Mouse (Mus musculus) layer of hippocampus, adult 8-10 months (tissue): ENCODE measurements around the gene Rara. TPM values are rescaled to one million over a fixed set of nuclear protein-coding genes. Genes with fewer than 3 reads are reported as not detected.
"Not testable (repeated sequence)": the region's sequence is repeated elsewhere in the genome, so short reads cannot be mapped to it uniquely, and the experiment has no call there.

Source experiments
- DNase-seq, 2 experiments: peaks; one replicate each; pipeline ENCODE4 v3.0.0; 2022; ENCODE audit warnings: low spot score in 2 of 2
- total RNA-seq, 4 experiments: library from RNA; stranded (reverse); gene quantifications; 2 replicates each; pipeline ENCODE4 v1.2.4; 2022

Rara gene
- total RNA-seq, 4 experiments from 2014 or later: 17.3 to 20.2 (median 19.4) TPM

DNA sequence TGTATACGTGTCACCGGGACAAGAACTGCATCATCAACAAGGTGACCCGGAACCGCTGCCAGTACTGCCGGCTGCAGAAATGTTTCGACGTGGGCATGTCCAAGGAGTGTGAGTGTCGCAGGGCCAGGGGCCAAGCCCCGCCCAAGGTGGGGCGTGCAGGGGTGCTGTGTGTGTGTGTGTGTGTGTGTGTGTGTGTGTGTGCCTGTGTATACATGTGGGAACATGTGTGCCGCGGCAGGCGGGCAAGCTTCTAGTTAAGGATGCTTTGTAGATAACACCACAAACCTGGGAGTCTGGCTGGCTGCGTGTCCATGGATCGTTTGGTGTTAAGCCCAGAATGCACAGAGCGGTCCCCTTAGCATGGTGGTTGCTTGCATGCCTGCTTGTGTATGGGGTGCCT is 40.5 kb downstream of the Rara start:
- no peak for DNase-seq

DNA sequence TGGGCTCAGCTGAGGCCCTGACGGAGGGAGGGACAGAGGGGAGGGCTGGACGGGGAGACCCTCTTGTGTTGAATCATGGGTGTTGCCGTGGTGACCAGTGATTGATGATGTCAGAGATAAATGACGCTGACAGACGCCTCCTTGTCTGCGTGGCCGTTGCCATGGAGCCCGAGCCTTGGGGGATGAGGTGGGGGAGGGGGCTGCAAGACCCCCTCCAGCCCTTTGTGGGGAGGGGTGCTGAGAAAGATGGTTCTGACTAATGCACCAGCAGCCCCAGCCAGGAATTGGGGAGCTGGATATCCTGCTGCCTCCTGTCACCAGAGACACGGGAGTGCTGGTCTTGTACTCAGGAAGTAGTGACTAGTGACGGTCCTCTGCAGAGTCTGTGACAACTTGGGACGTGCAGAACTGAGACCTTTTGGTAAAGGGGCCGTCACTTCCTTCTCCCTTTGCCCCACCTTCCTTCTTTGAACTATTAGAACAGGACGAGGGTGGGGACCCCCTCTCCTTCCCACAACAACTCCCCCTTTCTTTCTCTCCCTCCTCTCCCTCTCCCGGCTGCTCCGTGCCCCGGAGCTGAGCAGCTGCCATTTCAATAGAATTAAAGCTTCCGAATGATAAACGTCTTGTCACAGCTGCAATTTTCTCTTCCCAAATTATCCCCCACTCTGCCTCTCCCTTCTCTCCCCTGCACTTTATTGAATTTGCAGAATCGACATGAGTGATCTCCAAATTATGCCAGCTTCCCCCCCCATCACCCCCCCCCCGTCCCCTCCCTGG is 41.3 kb downstream of the Rara start:
- peak in 1 of 2 experiments; percentile 2 for DNase-seq

DNA sequence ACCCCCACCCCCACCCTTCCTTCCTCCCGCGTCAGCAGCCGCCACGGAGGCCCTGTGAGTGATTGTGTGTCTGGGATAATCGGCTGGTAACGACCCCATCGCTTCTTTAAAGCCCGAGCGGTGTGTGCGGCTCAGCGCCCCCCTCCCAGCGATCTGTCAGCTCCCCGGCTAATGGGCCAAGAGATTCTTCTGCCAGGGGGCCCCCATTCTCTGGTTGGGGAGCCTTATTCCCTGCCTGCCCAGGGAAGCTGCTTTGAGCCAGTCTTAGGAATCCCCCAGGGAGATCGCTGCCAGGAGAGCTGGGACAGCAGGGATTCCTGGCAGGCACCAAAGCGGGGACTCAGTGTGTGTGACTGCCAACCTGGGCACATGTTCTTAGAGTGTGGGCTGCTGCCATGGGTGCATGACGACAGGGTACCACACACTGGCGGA is 41.9 kb downstream of the Rara start:
- DNase-seq: peak; percentile 81 to 83

DNA sequence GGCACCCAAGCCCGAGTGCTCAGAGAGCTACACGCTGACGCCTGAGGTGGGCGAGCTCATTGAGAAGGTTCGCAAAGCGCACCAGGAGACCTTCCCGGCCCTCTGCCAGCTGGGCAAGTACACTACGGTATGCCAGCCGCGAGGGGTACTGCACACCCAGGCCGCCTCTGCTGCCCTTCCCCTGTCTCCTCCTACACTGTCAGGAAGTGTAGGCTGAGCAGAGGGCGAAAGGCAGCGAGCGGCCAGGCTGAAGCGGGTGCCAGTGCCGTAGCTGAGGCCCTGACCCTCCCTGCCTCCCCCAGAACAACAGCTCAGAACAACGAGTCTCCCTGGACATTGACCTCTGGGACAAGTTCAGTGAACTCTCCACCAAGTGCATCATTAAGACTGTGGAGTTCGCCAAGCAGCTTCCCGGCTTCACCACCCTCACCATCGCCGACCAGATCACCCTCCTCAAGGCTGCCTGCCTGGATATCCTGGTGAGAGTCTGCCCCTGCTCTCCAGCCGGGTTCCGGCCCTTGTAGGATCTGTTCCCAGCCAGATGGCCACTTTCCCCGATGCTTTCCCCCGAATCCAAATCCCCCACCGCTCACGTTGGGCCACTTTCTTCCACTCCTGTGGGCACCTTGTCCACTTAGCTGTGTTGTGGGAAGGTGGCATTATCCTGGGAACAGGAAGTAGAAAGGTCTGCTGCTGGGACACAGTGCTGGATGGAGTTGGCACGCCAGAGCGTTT is 42.7 kb downstream of the Rara start:
- peak in 1 of 2 experiments; percentile 23 for DNase-seq

DNA sequence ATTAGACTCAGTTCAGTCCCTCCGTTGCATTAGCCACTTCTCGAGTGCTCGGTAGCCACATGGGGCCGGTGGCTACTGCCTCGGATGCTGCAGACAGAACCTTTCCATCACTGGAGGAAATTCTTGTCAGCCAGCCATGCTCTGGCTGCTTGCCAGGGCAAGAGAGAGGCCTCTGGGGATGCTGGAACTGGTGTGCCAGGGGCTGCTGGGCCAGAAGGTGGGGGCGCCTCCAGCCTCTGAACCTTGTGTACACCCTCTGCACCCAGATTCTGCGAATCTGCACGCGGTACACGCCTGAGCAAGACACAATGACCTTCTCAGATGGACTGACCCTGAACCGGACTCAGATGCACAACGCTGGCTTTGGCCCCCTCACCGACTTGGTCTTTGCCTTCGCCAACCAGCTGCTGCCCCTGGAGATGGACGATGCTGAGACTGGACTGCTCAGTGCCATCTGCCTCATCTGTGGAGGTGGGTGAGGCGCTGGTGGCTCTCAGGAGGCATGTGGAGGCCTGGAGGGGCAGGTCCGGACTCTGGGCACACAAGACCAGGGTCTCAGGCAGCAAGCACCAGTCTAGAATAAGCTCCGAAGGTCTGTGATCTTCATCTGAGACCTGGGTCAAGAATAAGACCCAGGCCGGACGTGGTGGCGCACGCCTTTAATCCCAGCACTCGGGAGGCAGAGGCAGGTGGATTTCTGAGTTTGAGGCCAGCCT is 43.9 kb downstream of the Rara start:
- DNase-seq: peak in 1 of 2 experiments; percentile 34

DNA sequence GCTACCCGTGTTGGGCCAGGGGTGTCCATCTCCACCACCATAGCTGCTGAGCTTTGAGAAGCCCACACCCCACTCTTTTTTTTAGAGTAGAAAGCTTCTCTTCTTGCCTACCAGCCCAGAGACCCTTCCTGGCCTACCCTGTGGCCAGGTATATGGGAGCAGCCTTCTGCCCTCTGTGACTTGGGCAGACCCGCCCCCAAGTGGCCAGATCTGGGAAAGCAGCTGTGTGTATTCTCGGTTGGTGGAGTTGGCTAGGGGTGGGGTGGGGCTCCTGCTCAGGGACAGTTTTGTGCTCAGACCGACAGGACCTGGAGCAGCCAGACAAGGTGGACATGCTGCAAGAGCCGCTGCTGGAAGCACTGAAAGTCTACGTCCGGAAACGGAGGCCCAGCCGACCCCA is 44.6 kb downstream of the Rara start:
- peak; percentile 69 to 84 for DNase-seq

DNA sequence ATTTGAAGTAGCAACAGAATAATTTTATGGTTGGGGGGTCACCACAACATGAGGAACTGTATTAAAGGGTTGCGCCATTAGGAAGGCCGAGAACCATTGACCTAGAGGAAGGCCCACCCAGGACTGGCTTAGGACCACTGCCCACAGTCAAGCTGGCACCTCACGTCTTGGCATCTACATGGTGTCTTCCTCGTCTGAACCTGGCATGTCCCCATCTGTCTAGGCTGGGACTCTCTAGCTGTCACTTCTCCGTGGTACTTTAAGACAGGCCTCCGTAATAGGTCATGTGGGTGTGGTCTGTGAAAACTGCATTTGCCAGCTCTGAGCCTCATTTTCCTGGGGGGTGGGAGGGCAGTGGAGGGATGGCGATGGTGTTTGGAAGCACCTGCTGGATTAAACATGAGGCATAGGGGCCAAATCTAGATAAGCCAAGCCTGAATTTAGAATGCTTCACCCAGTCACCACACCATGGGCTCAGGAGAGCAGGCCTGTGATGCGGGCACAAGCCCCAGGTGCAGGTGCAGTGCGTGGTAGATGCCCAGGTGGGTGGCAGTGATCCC is 45.3 kb downstream of the Rara start:
- peak in 1 of 2 experiments; percentile 8 for DNase-seq

DNA sequence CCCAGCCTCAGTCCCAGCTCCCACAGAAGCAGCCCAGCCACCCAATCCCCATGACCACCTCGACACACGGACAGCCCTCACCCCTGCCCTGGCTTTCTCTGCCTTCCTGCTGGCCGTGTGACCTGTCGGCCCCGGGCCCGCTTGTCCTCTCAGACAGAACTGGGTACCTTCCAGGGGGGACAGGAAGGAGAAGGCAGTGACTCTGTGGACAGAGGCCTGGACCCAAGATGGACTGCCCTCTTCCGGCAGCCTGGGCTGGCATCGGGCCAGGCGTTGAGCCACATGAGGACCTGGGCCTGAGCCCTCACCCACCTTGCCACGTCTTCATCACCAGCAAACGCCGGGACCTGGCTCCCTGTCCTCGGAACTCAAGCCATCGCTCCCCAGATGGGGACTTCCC is 46.0 kb downstream of the Rara start:
- no peak for DNase-seq

DNA sequence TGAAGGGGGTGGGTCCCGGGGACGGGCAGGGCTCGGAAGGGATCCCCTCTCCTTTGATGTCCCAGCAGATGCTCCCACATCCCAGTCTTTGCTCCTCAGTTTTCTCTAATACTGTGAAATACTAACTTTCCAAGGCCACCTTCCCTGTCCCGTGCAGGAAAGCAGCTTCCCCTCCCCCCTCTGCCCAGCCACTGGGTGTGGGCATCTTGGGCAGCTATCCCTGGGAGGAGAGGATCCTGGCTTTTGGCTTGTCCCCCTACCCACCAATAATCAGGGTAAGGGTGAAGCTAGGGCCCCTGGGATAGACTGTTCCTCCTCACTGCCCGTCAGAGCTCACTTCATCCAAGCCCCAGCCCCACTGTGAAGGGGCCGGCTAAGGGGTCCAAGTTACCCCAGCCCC is 46.6 kb downstream of the Rara start:
- DNase-seq: no peak

DNA sequence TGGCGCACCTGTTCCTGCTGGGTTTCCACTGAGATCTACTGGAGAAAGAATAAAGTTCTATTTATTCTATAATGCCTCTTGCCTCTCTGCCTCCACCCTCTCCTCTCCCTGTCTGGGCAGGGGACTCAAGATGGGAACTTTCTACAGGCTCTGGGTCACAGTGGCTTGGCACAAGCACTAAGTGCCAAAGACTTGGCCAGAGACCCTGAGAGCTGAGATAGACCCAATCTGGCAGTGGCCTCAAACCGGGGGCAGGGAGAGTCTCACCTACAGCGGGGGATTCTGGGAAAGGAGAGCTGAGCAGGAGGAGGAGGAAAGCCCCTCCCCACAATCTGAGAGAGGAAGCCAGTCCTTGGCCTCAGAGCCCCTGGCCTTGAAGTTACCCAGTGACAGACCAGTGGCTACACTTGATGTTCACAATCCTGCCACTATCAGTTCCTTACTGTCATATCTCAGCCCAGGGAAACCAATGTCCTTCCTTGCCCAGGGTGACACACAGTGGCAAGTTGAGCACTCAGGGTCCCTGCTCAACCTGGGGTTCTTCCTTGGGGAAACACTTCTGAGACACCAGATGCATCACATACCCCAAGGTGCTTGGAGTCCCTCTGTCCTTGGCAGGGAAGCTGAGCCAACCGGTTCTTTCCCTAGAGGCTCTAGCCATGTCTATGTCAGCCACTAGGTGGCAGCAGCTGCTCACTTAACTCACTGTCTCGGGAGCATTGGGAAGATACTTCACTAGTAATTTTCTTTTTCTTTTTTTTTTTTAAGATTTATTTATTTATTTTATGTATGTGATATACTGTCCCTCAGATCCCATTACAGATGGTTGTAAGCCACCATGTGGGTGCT is 47.5 kb downstream of the Rara start:
- peak in 1 of 2 experiments; percentile 85 for DNase-seq

DNA sequence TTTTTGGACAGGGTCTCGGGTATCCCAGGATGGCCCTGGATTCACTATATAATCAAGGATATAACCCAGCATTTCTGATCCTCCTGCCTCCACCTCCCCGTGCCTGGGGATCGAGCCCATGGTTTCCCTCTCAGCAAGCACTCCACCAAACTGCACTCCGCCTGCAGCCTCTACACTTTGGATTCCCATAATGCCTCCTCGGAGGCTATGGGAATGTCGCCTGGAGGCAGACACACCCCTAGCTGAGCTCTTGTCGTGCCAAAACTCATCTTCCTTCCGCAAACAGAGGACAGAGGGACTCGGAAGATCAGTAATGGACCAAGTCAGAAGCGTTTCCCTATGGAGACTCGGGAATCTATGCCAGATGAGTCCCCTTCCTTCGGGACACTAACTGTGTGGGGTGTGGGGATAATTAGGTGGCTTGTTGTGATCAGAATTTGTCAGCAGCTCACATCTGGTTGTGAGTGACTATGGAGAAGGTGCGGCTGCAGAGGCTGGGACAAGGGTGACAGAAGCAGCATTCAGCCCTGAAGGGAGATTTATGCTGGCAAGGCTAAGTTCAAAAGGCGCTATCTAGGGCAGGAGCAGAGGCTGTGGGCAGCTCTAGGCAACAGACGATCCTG is 51.0 kb downstream of the Rara start:
- DNase-seq: no peak

DNA sequence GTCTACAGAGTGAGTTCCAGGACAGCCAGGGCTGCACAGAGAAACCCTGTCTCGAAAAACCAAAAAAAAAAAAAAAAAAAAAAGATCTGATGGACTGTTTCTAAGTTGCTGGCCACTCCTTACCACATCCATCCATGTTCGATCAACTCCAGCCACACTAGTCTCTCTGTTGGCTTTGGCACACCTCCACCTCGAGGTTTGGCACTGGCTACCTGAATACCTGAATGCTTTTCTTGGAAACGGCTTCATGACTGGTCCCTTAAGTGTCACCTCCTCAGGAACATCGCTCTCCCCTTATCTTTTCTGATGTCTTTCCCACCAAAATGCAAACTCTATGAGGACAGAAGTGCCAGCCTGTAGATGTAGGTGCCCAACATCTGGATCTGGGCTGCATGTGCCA is 51.7 kb downstream of the Rara start:
- DNase-seq: no peak

DNA sequence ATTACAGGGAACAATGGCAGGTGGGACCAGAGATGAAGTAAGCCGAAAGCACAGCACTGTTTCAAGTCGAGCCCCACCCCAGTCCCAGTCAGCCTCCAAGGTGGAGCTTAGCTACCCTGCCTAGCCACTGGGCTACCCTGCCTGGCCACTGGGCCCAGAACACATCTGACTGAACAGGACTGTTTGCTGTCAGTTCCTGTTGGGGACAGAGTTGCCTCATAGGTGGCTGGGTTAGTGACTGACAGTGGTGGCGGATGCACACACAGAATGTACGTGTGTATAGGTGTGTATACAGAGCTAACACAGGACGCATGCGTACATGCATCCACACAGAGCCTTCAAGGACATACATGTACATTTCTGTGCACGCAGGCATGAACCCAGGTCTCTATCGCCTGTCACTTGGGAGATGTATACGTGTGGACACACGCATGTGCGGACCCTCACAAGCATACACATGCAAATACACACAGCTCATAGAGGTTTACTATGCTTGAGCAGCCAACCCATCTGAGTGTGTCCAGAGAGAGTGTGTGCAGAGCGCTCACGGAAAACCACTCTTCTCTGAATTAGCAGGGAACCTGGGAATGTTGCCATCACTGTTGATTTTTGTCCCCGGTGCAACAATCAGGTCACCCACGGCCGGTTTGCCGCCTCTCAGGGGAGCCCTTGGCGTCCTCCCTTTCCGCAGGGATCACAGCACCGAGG is 53.8 kb downstream of the Rara start:
- DNase-seq: peak in 1 of 2 experiments; percentile 38

DNA sequence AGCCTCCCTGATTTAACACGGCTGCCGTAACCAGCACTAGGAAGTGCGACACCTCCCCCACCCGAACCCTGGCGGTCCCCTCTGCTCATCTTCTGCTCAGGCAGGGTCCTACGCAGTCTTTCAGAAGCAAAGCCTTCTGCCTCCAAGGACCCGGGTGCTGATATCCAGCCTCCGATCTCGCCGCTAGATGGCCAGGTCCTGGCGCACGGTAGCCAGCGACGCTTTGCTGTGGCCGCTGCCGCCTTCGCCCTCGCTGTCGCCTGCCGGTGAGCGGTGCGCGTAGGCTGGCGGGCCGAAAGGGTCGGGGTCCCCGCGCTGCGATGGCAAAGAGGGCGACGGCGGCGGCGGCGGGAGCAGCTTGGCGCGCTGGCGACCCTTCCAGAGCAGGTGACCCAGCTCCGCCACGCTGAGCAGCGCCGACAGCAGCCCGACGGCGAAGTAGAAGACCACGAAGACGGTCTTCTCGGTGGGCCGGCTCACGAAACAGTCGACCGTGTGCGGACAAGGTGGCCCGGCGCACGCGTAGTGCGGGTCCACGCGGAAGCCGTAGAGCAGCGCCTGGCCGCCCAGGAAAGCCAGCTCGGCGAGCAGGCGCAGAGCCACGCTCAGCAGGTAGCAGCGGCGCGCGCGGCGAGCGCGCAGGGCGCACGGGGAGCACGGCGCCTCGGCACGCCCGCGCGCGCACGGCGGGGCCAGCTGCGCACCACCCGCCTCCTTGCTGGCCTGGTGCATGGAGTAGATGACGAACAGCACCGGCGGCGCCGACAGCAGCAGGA is 54.6 kb downstream of the Rara start:
- no peak for DNase-seq

DNA sequence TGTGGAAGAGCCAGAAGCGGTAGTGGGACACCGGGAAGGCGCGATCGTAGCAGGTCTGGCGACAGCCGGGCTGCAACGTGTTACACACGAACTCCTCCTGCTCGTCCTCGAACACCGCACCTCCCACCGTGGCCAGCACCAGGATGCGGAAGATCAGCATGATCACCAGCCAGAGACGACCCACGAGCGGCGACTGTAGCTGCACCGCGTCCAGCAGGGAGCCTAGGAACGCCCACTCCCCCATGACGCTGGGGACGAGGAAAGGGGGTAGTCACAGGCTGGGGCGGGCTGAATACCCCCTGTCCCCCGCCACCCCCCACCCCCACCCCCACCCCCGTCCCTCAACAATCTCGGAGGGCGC is 55.1 kb downstream of the Rara start, which contains the start of gene Gjd3:
Gene Gjd3, minus strand, starts transcription at position 244 of the 361 bp plus-strand sequence.
- DNase-seq: peak in 1 of 2 experiments; percentile 21

DNA sequence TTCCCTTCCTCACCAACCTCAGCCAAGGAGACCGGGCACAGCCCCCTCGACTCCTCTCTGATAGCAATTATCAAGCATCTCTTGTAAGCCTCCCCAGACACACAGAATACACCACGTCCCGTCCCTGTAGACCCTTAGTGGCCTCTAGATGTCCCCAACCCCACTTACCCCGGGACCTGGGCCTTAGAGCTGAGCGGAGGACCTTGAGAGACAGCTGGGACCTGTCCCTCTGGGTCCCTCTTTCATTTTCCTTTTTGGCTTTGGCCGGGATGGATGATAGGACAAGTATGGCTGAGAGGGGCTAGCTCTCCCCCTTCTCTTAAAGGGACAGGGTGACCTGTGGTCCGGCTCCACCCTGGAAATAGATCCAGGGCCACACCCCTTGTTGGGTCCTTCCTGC is 55.9 kb downstream of the Rara start:
- no peak for DNase-seq

DNA sequence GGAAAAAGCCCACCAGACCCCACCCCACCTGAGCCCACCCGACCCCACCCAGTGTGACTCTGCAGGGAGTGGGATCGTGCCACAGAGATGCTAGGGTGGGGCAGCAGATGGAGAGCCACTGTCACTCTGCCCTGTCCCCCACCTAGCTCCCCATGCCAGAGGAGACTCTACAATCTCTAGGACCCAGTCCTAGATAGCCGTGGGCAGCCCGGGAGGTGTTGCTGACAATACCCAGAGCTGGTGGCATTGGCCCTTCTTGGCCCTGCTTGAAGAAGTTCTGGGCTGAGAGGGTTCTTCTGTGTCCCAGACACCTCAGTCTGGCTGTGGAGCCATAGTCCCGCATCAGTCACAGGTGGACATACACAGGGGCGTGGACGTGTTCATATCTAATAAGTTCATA is 57.9 kb downstream of the Rara start:
- DNase-seq: no peak

DNA sequence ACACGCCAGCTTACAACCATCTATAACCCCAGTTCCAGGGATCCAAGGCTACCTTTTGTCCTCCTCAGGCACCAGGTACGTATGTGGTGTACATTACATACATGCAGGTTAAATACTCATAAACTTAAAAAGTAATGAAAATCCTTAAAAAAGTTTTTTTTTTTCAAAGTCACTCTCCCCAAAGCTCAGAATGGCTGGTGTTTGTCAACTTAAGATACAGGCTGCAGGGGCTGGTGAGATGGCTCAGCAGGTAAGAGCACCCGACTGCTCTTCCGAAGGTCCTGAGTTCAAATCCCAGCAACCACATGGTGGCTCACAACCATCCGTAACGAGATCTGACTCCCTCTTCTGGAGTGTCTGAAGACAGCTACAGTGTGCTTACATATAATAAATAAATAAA is 60.6 kb downstream of the Rara start:
- DNase-seq: not testable (repeated sequence)

DNA sequence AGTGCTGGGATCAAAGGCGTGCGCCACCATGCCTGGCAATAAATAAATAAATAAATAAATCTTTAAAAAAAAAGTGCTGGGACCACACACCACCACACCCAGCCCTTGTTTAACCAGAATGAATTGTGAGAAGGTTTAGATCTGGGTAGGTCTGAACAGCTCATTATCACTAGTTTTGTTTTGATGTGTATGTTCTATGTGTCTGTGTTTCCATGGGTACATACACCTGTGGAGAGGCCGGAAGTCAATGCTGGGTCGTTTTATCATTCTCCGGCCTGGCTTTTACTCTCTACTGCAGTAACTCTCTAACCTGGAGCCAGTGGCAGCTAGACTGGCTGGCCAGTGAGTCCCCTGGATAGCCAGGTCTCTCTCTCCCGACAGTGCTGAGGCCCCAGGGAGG is 63.2 kb downstream of the Rara start:
- no peak for DNase-seq
